In the genomic region with DNA sequence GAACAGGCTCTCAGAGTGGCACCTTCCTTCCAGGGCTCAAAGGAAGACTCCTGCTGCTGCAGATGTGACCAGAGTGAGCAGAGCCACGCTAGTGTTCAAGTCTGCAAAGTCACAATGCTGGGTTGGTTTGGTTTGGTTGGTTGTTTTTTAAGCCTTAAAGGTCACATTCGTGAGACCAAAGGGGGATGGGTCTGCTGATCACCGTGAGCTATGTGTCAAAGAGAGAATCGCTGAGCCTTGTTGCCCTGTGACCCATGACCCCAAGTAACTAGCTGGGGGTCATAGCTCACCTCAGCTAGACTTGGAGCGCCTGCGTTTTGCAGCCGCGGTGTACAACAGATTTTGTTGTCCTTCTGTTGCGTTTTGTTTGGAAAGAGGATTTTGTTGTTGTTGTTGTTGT, we compare ENCODE assay signal across 13 mouse cellular contexts.
"Had no signal": no experiment of that assay in that cellular context is flagged by ENCODE, and none has a peak within 500 bp of the region (broad histone marks: within the 10 kb centered on the region; RNA-seq: fewer than 3 reads in every experiment).

No protein-coding gene starts in this region.

- H3K4me3 ChIP-seq: lung, embryonic 15.5 days; megakaryocyte, embryonic 14.5 days; midbrain, embryonic 13.5 days; midbrain, embryonic 15.5 days; neural tube, embryonic 12.5 days had no signal

- H3K27ac ChIP-seq: lung, embryonic 15.5 days; macrophage; midbrain, embryonic 13.5 days; midbrain, embryonic 15.5 days; neural tube, embryonic 12.5 days had no signal

- DNase-seq: liver, postnatal 0 days; lung, adult 2 months; lung, postnatal 14 days; lung, postnatal 36 days; thymus, adult 2 months; thymus, postnatal 25 days; thymus, postnatal 4 days had no signal
